Mouse (Mus musculus): Measurements from ENCODE around the gene Vps4b. TPM values are rescaled to one million over a fixed set of nuclear protein-coding genes. Genes with fewer than 3 reads are reported as not detected.
"Not testable (repeated sequence)": the region's sequence is repeated elsewhere in the genome, so short reads cannot be mapped to it uniquely, and the experiment has no call there.

Vps4b gene
- total and polyA plus RNA-seq, 3 experiments = 5.9 to 30.1 (median 29.8) TPM

GRCm38 (mm10) chr1:106736211-106736610 lies 60.3 kb downstream of the Vps4b start:
- Histone ChIP-seq H3K4me3 (no peak overlapping the region), H3K79me2 (replicated peaks; ENCODE audit: control insufficient read depth, insufficient read depth, low read length) (no peaks in the 10 kb centered on the region), H3K4me1 (ENCODE audit: control insufficient read depth, insufficient read depth, low read length) (no peaks in the 10 kb centered on the region), H3K27ac (no peak overlapping the region), H3K9ac (ENCODE audit: low read depth, low read length) (no peak overlapping the region), H3K27me3 (ENCODE audit: control insufficient read depth, insufficient read depth, low read length) (no peaks in the 10 kb centered on the region), H3K36me3 (ENCODE audit: control insufficient read depth, insufficient read depth, low read length) (no peaks in the 10 kb centered on the region)
- no peak for DNase-seq
- WGBS = 92% methylated on average over 8 of the region's 8 CpGs
- intact Hi-C loops (cut with DNase I) = loop anchor here (5.0 kb wide), 2 partner anchors 194 to 309 kb away; no protein-coding TSS in a partner anchor
- TF ChIP-seq POLR2A (IDR thresholded peaks at IDR 0.05; ENCODE audit: insufficient read depth, low read depth, low read length) = no peak
- TF ChIP-seq EP300 (IDR thresholded peaks at IDR 0.05; ENCODE audit: insufficient read depth, low read depth, low read length) = no peak
- no peak for TF ChIP-seq CTCF (IDR thresholded peaks at IDR 0.05)

GRCm38 (mm10) chr1:106735586-106735985 lies 60.9 kb downstream of the Vps4b start:
- no peaks in the 10 kb centered on the region for H3K4me1 ChIP-seq (ENCODE audit: control insufficient read depth, insufficient read depth, low read length)
- no peaks in the 10 kb centered on the region for H3K27me3 ChIP-seq (ENCODE audit: control insufficient read depth, insufficient read depth, low read length)
- peak; percentile 27 to 51 for DNase-seq
- TF ChIP-seq EP300 (IDR thresholded peaks at IDR 0.05; ENCODE audit: insufficient read depth, low read depth, low read length) (no peak), CTCF (IDR thresholded peaks at IDR 0.05) (peak; percentile 92)
- no peak overlapping the region for H3K27ac ChIP-seq
- no peaks in the 10 kb centered on the region for H3K79me2 ChIP-seq (replicated peaks; ENCODE audit: control insufficient read depth, insufficient read depth, low read length)
- no peak overlapping the region for H3K9ac ChIP-seq (ENCODE audit: low read depth, low read length)
- intact Hi-C loops (cut with DNase I) = loop anchor here (1.0 to 5.0 kb wide), 3 partner anchors 193 to 308 kb away; no protein-coding TSS in a partner anchor
- 58% methylated on average over 2 of the region's 2 CpGs for WGBS
- no peak overlapping the region for H3K4me3 ChIP-seq
- no peaks in the 10 kb centered on the region for H3K36me3 ChIP-seq (ENCODE audit: control insufficient read depth, insufficient read depth, low read length)

- no peak for DNase-seq
- no peaks in the 10 kb centered on the region for H3K4me1 ChIP-seq (ENCODE audit: control insufficient read depth, insufficient read depth, low read length)
- no peaks in the 10 kb centered on the region for H3K27me3 ChIP-seq (ENCODE audit: control insufficient read depth, insufficient read depth, low read length)
- H3K9ac ChIP-seq (ENCODE audit: low read depth, low read length) = no peak overlapping the region
- TF ChIP-seq CTCF (IDR thresholded peaks at IDR 0.05) = no peak
- no peak for TF ChIP-seq EP300 (IDR thresholded peaks at IDR 0.05; ENCODE audit: insufficient read depth, low read depth, low read length)
- no peak for TF ChIP-seq POLR2A (IDR thresholded peaks at IDR 0.05; ENCODE audit: insufficient read depth, low read depth, low read length)
- H3K79me2 ChIP-seq (replicated peaks; ENCODE audit: control insufficient read depth, insufficient read depth, low read length) = no peaks in the 10 kb centered on the region
- H3K4me3 ChIP-seq = no peak overlapping the region
- H3K36me3 ChIP-seq (ENCODE audit: control insufficient read depth, insufficient read depth, low read length) = no peaks in the 10 kb centered on the region
- WGBS = 60% methylated on average over 5 of the region's 5 CpGs
- intact Hi-C loops (cut with DNase I) = no loop called here
- H3K27ac ChIP-seq = no peak overlapping the region
Measured at GRCm38 (mm10) chr1:106722061-106722460, 74.5 kb downstream of the Vps4b start.

- H3K27ac ChIP-seq; H3K79me2 ChIP-seq (replicated peaks; ENCODE audit: control insufficient read depth, insufficient read depth, low read length); H3K4me1 ChIP-seq (ENCODE audit: control insufficient read depth, insufficient read depth, low read length); H3K27me3 ChIP-seq (ENCODE audit: control insufficient read depth, insufficient read depth, low read length); H3K36me3 ChIP-seq (ENCODE audit: control insufficient read depth, insufficient read depth, low read length); H3K4me3 ChIP-seq; DNase-seq; H3K9ac ChIP-seq (ENCODE audit: low read depth, low read length): not testable (repeated sequence)
- intact Hi-C loops (cut with DNase I) = loop anchor here (1.0 kb wide), 4 partner anchors 89 to 292 kb away; no protein-coding TSS in a partner anchor
- WGBS = 64% methylated on average over 7 of the region's 7 CpGs
Measured at GRCm38 (mm10) chr1:106717736-106718135, 78.8 kb downstream of the Vps4b start.

- H3K27me3 ChIP-seq (ENCODE audit: control insufficient read depth, insufficient read depth, low read length) = no peaks in the 10 kb centered on the region
- no peaks in the 10 kb centered on the region for H3K36me3 ChIP-seq (ENCODE audit: control insufficient read depth, insufficient read depth, low read length)
- TF ChIP-seq CTCF (IDR thresholded peaks at IDR 0.05) (peak; percentile 90), EP300 (IDR thresholded peaks at IDR 0.05; ENCODE audit: insufficient read depth, low read depth, low read length) (peak; percentile 71; the same call in 1 of the 2 replicates), POLR2A (IDR thresholded peaks at IDR 0.05; ENCODE audit: insufficient read depth, low read depth, low read length) (no peak)
- no peaks in the 10 kb centered on the region for H3K79me2 ChIP-seq (replicated peaks; ENCODE audit: control insufficient read depth, insufficient read depth, low read length)
- DNase-seq = peak; percentile 71 to 82
- intact Hi-C loops (cut with DNase I) = loop anchor here (1.0 kb wide), 4 partner anchors 89 to 292 kb away; no protein-coding TSS in a partner anchor
- WGBS = 29% methylated on average over 7 of the region's 7 CpGs
- no peak overlapping the region for H3K27ac ChIP-seq
- no peak overlapping the region for H3K9ac ChIP-seq (ENCODE audit: low read depth, low read length)
- no peak overlapping the region for H3K4me3 ChIP-seq
- peaks cover 2% of the 10 kb centered on the region; the same call in 1 of the 2 replicates for H3K4me1 ChIP-seq (ENCODE audit: control insufficient read depth, insufficient read depth, low read length)
Measured at GRCm38 (mm10) chr1:106717071-106717601, 79.4 kb downstream of the Vps4b start.

GRCm38 (mm10) chr1:106716141-106716540 lies 80.4 kb downstream of the Vps4b start:
- no peak overlapping the region for H3K9ac ChIP-seq (ENCODE audit: low read depth, low read length)
- 94% methylated on average over 3 of the region's 3 CpGs for WGBS
- H3K27me3 ChIP-seq (ENCODE audit: control insufficient read depth, insufficient read depth, low read length) = no peaks in the 10 kb centered on the region
- peaks cover 3% of the 10 kb centered on the region; the same call in 1 of the 2 replicates for H3K4me1 ChIP-seq (ENCODE audit: control insufficient read depth, insufficient read depth, low read length)
- no peak for TF ChIP-seq CTCF (IDR thresholded peaks at IDR 0.05)
- no peak for TF ChIP-seq POLR2A (IDR thresholded peaks at IDR 0.05; ENCODE audit: insufficient read depth, low read depth, low read length)
- TF ChIP-seq EP300 (IDR thresholded peaks at IDR 0.05; ENCODE audit: insufficient read depth, low read depth, low read length) = no peak
- intact Hi-C loops (cut with DNase I) = no loop called here
- no peak for DNase-seq
- no peaks in the 10 kb centered on the region for H3K79me2 ChIP-seq (replicated peaks; ENCODE audit: control insufficient read depth, insufficient read depth, low read length)
- H3K27ac ChIP-seq = no peak overlapping the region
- H3K4me3 ChIP-seq = no peak overlapping the region
- no peaks in the 10 kb centered on the region for H3K36me3 ChIP-seq (ENCODE audit: control insufficient read depth, insufficient read depth, low read length)

Measured in heart, adult 2 months (tissue).